Mouse (Mus musculus) limb, embryonic 11.5 days (tissue): ENCODE measurements around the gene Wnk1. TPM values are rescaled to one million over a fixed set of nuclear protein-coding genes. Genes with fewer than 3 reads are reported as not detected.
A peak's percentile ranks its signal among the peaks of the same experiment; 100 is the strongest.

Experiments used
- ATAC-seq: fragments of 200-750 bp; cut with Nextera tagmentation; 2 replicates; pipeline ENCODE4 v1.8.0; 2017; ENCODE audit warnings: low read depth; ENCODE audit not compliant: insufficient number of reproducible peaks, low FRiP score, low TSS enrichment
- DNase-seq: peaks from one replicate; pipeline ENCODE4 v3.0.0-alpha.2; 2015; ENCODE audit warnings: low spot score
- H3K27ac ChIP-seq: fragments of 300-500 bp; sonication (generic); replicated peaks from 2 replicates; pipeline ENCODE4 v1.5.1; 2014; ENCODE audit warnings: low read depth, mild to moderate bottlenecking, low read length
- H3K27me3 ChIP-seq: fragments of 300-500 bp; sonication (generic); 2 replicates; pipeline ENCODE4 v1.6.1; 2014; ENCODE audit warnings: mild to moderate bottlenecking, low read length, mixed read lengths; ENCODE audit not compliant: control insufficient read depth, insufficient read depth
- H3K36me3 ChIP-seq: fragments of 300-500 bp; sonication (generic); 2 replicates; pipeline ENCODE4 v1.6.1; 2014; ENCODE audit warnings: mild to moderate bottlenecking, low read length, moderate library complexity, mixed read lengths; ENCODE audit not compliant: control insufficient read depth, insufficient read depth
- H3K4me1 ChIP-seq: fragments of 300-500 bp; sonication (generic); 2 replicates; pipeline ENCODE4 v1.6.1; 2014; ENCODE audit warnings: low read length, mixed read lengths; ENCODE audit not compliant: control insufficient read depth, insufficient read depth
- H3K4me2 ChIP-seq: fragments of 300-500 bp; sonication (generic); 2 replicates; pipeline ENCODE4 v1.6.1; 2014; ENCODE audit warnings: low read depth, mild to moderate bottlenecking, moderate library complexity; ENCODE audit not compliant: severe bottlenecking
- H3K4me3 ChIP-seq: fragments of 300-500 bp; sonication (generic); 2 replicates; pipeline ENCODE4 v1.5.1; 2014; ENCODE audit warnings: low read depth, low read length
- H3K9ac ChIP-seq: fragments of 300-500 bp; sonication (generic); 2 replicates; pipeline ENCODE4 v1.6.1; 2014; ENCODE audit warnings: mild to moderate bottlenecking, low read length
- H3K9me3 ChIP-seq: fragments of 300-500 bp; sonication (generic); 2 replicates; pipeline ENCODE4 v1.6.1; 2016; ENCODE audit warnings: low read length; ENCODE audit not compliant: control insufficient read depth
- whole genome bisulfite sequencing: fragments of 180-500 bp; shearing (Covaris S2); extraction: QIAGEN DNeasy Blood & Tissue Kit; methylation state at CpG from one replicate; pipeline ENCODE4 v1.1.7; 2014; 5-methylcytosine and 5-hydroxymethylcytosine counted together
- microRNA counts: library from miRNA; unstranded; fragments of <30 nt; microRNA quantifications from one replicate; lab custom pipeline; 2016
- microRNA-seq: library from miRNA; unstranded; fragments of <30 nt; microRNA quantifications from one replicate; pipeline ENCODE4, GENCODE M21; 2016
- polyA plus RNA-seq: library from polyadenylated mRNA; unstranded; fragments of >200 nt; fragmentation: Nextera tagmentation; extraction: Ambion mirVana; gene quantifications from 2 replicates; pipeline ENCODE4 v1.2.1, GENCODE M21; 2014

Gene Wnk1
- polyA plus RNA-seq, 1 experiment from 2014 or later, result 61.5 TPM

DNA sequence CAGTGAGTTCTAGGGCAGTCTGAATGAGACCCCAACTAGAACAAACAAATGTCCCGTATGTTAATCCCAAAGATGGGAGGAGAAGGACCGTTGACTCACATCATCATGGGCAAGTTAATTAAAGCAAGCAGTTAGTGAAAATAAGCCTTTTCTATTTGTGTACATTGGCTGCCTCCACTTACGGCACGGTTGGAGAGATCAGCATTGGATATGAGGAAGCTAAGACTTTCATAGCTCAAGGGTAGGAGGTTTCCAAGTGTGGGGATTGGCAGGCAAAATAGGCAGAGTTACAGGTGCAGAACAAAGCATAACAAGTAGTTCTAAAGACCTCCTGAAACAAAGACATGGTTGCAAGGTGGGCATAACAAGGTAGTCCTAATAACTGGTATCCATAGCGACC lies 133.0 kb downstream of the Wnk1 start:
- ATAC-seq, result no peak

DNA sequence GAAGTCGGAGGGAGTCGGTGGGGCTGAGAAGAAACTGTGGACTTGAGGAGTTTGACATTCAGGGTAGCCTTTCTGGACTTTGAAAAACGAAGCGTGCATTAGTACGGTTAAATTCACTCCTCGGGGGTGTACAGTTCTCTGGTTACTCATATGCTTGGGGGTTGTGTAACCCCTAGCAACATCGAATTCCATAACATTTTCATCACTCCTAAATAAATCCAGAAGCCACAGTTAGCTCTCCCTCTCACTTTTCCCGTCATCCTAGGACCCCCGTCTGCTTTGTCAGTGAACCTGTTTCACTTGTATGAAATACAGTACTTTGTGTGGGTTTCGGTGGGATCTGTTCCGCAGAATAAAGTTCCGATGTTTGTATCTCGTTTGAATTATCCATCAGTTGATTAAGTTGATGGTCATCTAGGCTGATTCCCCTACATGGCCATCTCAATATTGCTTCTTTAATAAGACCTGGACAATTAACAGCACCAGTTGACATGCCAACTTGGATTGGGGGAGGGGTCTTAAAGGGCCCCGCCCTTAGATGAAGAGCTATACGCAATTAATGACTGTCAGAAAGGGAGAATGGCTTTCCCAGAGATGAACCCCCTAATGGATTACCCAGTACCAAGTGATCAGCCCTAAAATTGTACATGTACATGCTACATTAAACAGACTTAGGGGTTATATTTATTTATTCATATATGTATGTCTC lies 135.2 kb downstream of the Wnk1 start:
- Histone ChIP-seq H3K9ac (peak overlapping the region; percentile 91), H3K27me3 (no peaks in the 10 kb centered on the region), H3K36me3 (no peaks in the 10 kb centered on the region), H3K9me3 (no peaks in the 10 kb centered on the region), H3K4me2 (peak overlapping the region; percentile 63), H3K4me1 (0 out of 2 replicates have a peak, but pooled peaks cover 4% of the 10 kb centered on the region), H3K27ac (peak overlapping the region; percentile 74; the same call in 1 of the 2 replicates), H3K4me3 (peak overlapping the region; percentile 88)
- 26% methylated on average over 15 of the region's 15 CpGs for WGBS
- DNase-seq, result no peak
- ATAC-seq, result no peak

More for the DNA sequence above, 133.0 kb downstream of the Wnk1 start:
- Histone ChIP-seq H3K27ac (no peak overlapping the region), H3K9ac (no peak overlapping the region), H3K36me3 (no peaks in the 10 kb centered on the region), H3K9me3 (no peaks in the 10 kb centered on the region), H3K27me3 (no peaks in the 10 kb centered on the region), H3K4me1 (0 out of 2 replicates have a peak, but pooled peaks cover 4% of the 10 kb centered on the region), H3K4me3 (no peak overlapping the region), H3K4me2 (no peak overlapping the region)
- 94% methylated on average over 5 of the region's 5 CpGs for WGBS
- no peak for DNase-seq

DNA sequence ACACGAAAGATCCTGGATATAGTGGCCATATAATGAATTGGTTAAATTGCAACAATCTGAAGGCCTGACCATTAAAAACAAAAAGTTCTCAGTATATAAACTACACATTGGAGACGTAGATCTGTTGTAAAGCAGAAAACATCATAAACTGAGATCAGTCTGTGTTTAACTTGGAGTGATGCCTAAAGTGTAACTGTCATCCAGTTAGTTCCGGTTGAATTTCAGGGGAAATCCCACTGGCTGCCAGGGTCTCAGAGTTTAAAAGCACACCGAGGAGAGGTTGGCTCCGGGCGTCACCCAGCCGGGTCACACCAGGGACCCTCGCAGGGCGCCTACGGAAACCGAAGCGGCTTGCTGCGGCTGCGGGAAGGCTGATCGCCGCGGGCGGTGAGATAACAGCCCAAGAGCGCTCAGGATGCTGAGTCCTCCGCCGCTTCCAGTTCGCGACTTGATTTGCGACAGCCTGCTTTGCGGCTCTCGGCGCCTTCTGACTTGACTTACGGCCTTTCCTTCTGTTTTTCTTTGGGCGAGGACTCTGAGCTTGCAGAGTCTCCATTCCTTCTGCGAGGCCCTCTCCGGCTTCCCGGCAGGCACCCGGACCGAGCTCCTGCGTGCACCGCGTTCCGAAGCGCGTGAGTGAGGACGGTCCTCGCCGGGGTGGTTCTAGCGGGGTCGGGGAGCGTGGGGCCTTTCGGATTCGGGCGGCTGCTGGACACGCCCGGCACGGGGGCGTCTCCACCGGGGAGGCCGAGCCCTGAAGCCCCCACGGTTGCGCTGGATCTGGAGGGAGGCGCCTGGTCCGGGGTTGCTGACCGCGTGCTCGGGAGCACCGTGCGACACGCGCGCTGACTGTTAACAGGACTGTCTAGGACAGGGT lies 136.0 kb downstream of the Wnk1 start, which contains the start of gene Rad52:
Rad52 (plus strand) TSS at position 495 of the 877 bp plus-strand sequence.
- ATAC-seq, result peak; percentile 81
- 2% methylated on average over 67 of the region's 67 CpGs for WGBS
- H3K4me2 ChIP-seq, result peak within 1 kb of the TSS; percentile 63

DNA sequence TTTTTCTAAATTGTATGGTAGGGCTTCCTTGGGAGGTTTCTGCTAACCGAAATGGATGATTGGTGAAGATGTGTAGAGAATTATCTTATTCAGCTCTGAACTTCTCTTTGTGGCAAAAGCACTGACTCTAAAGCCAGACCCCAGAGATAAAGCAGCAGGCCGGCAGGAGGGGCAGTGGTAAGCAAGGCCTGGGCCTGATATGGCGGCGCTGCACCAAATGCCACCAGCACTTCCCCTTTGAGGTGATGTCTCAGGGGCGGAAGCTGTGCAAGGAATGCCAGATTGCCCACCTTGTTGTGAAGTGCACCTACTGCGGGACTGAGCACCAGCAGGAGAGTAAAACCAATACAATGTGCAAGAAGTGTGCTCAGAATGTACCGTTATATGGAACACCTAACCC lies 145.8 kb downstream of the Wnk1 start:
- H3K4me2 ChIP-seq, result no peak overlapping the region
- ATAC-seq (no peak), DNase-seq (no peak)
- no peak overlapping the region for H3K9ac ChIP-seq
- no peaks in the 10 kb centered on the region for H3K27me3 ChIP-seq
- no peaks in the 10 kb centered on the region for H3K36me3 ChIP-seq
- WGBS, result 80% methylated on average over 7 of the region's 7 CpGs
- H3K9me3 ChIP-seq, result no peaks in the 10 kb centered on the region
- H3K4me3 ChIP-seq, result no peak overlapping the region
- no peaks in the 10 kb centered on the region for H3K4me1 ChIP-seq
- no peak overlapping the region for H3K27ac ChIP-seq

More for the DNA sequence above, 136.0 kb downstream of the Wnk1 start, which contains the start of gene Rad52:
- H3K27ac ChIP-seq, result peak within 1 kb of the TSS; percentile 74
- peak; percentile 88 for DNase-seq
- no peaks in the 10 kb centered on the region for H3K27me3 ChIP-seq
- no peaks in the 10 kb centered on the region for H3K36me3 ChIP-seq
- 0 out of 2 replicates have a peak, but pooled peaks cover 4% of the 10 kb centered on the region for H3K4me1 ChIP-seq
- H3K9ac ChIP-seq, result peak within 1 kb of the TSS; percentile 91
- no peaks in the 10 kb centered on the region for H3K9me3 ChIP-seq
- peak within 1 kb of the TSS; percentile 88 for H3K4me3 ChIP-seq

DNA sequence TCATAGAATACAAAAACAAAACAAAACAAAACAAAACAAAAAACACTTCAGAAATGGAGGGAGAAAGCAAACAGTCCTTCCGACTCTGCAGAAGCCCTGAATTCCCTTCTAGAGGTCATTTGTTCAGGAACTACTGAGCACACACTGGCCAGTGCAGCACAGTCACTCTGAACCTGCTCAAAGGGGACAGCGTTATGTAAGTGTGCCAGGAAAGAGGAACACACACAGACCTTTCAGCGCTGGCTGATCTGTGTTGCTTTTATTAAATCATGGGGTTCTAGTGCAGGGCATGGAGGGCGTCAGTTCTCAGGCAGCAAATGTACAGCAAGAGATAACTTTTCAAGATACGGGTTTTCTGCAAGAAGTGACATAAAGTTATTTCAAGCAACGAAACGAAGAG lies 155.3 kb downstream of the Wnk1 start:
- DNase-seq, result no peak
- ATAC-seq, result no peak
- H3K9me3 ChIP-seq, result no peaks in the 10 kb centered on the region
- no peaks in the 10 kb centered on the region for H3K36me3 ChIP-seq
- no peak overlapping the region for H3K9ac ChIP-seq
- no peaks in the 10 kb centered on the region for H3K4me1 ChIP-seq
- no peaks in the 10 kb centered on the region for H3K27me3 ChIP-seq
- no peak overlapping the region for H3K4me2 ChIP-seq
- H3K4me3 ChIP-seq, result no peak overlapping the region
- WGBS, result 79% methylated on average over 7 of the region's 7 CpGs
- no peak overlapping the region for H3K27ac ChIP-seq

MicroRNAs within 50 kb of the gene (microRNA counts, 519-probe panel; counts per million panel counts)
- not detected for microRNA mmu-miR-706 (lab: Ali Mortazavi, UCI)

Small RNAs within 50 kb of the gene (microRNA-seq; reads per million reads assigned to microRNA genes)
- gene Mir706, result not detected

Other genes with a start within 250 kb of the Wnk1 start
- 32.5 and 35.4 TPM in 2 replicates for gene Erc1, start 190.5 kb downstream of the Wnk1 start, polyA plus RNA-seq
- 24.2 and 30.3 TPM in 2 replicates for gene Rad52, start 136.0 kb downstream of the Wnk1 start, polyA plus RNA-seq
- not detected in 2 replicates for gene Ninj2, start 54.7 kb upstream of the Wnk1 start, polyA plus RNA-seq